Mouse (Mus musculus) neutrophil, adult 59 days (primary cell): ENCODE data around the gene Pot1b. TPM values are rescaled to one million over a fixed set of nuclear protein-coding genes. Genes with fewer than 3 reads are reported as not detected.

ENCODE experiments used
- total RNA-seq, 2 experiments: library from RNA; stranded (reverse); gene quantifications; 1 replicate in 1 of 2; 2 replicates in 1 of 2; pipeline ENCODE4 v1.2.4; 2023

Gene Pot1b
- 10 to 100 TPM; 23.8 to 29.6 TPM for total RNA-seq

DNA sequence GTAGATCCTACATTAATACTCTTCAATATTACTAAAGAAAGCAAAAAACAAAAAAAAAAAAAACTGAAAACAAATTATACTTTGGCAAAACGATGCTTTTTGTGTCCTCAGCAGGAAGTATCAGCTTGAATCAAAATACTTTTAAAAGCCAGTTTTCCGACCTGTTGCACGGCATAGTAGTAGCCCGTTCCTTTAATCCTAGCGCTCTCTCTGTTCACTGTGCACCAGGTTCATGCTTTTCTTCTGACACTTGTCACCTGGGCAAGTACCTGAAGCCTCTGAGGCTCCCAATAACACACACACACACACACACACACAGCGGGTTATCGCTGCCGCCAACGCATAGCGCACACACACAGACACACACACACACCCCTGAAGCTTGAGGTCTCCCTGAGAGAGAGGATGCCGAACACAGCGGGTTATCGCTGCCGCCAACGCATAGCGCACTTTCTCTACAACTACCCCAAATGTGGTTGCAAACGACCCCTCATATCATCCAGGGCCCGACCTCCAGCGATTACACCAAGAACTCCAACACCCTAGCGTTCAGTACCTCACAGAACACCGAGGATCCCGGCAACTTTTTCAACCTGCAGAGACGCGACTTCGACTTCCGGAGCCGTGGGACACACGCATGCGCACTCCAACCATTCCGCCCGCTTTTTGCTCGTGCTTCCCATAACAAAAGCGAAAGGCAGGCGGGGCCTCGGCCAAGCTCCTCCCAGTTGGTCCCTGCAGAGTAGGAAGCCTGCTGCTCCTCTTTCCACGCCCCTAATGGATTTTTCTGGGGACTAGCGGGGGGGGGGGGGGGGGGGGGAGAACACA lies at the start of gene Pot1b:
Gene Pot1b, minus strand, starts transcription at position 645 of the 828 bp plus-strand sequence.

DNA sequence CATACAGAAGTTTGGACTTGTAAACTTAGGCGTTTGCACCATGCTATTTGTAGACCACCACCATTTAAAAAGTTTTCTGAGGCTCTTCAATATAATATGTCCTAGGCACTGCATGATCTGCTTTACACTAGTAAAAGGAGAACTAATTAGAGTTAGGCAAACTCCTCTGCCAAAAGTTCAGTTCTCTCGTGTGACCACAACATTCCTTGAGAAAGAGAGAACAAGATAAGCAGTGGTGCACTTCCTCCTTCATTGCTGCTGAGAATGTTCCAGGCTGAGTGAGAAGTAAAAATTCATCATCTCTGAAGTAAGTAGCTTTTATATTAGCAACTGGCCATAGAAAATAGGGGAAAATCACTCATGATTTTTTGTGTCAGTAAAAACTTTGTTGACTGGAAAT lies 37.4 kb upstream of the Pot1b start, which contains the start of gene Adgre4:
Gene Adgre4, plus strand, starts transcription at position 199 of the 400 bp plus-strand sequence.

DNA sequence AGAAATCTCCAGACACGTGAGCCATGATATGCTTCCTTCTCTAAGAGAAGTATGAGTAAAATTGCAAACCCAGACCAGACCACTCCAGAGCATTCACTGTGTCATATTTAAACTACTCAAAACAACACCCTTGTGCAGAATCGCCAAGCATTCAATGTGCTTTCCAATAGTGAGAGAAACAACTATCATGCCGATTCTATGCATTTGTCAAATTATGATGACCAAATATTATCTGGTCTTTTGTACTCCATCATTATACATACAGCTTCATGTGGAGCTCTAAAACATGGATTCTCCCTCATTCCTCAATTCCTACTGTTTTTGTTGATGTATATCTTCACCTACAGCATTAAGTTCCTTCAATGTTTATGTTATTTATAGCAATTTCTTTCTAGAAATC lies 87.3 kb downstream of the Pot1b start, which contains the start of gene Vmn2r118:
Gene Vmn2r118, minus strand, starts transcription at position 101 of the 400 bp plus-strand sequence.

Other genes with a start within 250 kb of the Pot1b start
- gene Vmn2r118, start 87.4 kb downstream of the Pot1b start, total RNA-seq = not detected
- 10 to 100 TPM; 13.5 to 18.9 TPM for gene Adgre4, start 37.4 kb upstream of the Pot1b start, total RNA-seq
- gene Zfp119a, start 166.3 kb upstream of the Pot1b start, total RNA-seq = 1 to 10 TPM; 3.1 to 5.9 TPM
- gene Zfp959, start 179.5 kb upstream of the Pot1b start, total RNA-seq = 1 to 10 TPM; 6.5 to 6.9 TPM
- gene Zfp119b, start 236.9 kb upstream of the Pot1b start, total RNA-seq = 1 to 10 TPM; 4.6 to 5.2 TPM
- gene Ebi3, start 240.0 kb upstream of the Pot1b start, total RNA-seq = 100 to 1,000 TPM; 124 to 153 TPM
- gene Yju2, start 246.5 kb upstream of the Pot1b start, total RNA-seq = 10 to 100 TPM; 24.1 to 24.2 TPM